Mouse (Mus musculus) G1E (cell line): ENCODE measurements around the gene Pola2. TPM values are rescaled to one million over a fixed set of nuclear protein-coding genes. Genes with fewer than 3 reads are reported as not detected.
A peak's percentile ranks its signal among the peaks of the same experiment; 100 is the strongest.

Experiments used
- ATAC-seq: 2 replicates; pipeline ENCODE4 v1.8.0; 2016; ENCODE audit warnings: mild to moderate bottlenecking; ENCODE audit not compliant: insufficient number of reproducible peaks, poor library complexity, low FRiP score, severe bottlenecking; ENCODE audit errors: extremely low read depth
- DNase-seq: peaks from one replicate; pipeline ENCODE4 v3.0.0; 2012; ENCODE audit warnings: low spot score
- H3K27me3 ChIP-seq: 2 replicates; pipeline ENCODE4 v1.6.1; 2012; ENCODE audit warnings: mild to moderate bottlenecking, low read length, inconsistent platforms; ENCODE audit not compliant: insufficient read depth
- H3K36me3 ChIP-seq: replicated peaks from 2 replicates; pipeline ENCODE3; 2012; ENCODE audit warnings: mild to moderate bottlenecking, inconsistent platforms
- H3K4me1 ChIP-seq: 2 replicates; pipeline ENCODE4 v1.6.1; 2012; ENCODE audit warnings: low read depth, low read length, inconsistent platforms, mixed read lengths; ENCODE audit not compliant: insufficient read depth
- H3K4me3 ChIP-seq: 2 replicates; pipeline ENCODE4 v1.5.1; 2012; ENCODE audit warnings: low read depth, mild to moderate bottlenecking, inconsistent platforms, low read length, moderate library complexity, mixed read lengths
- H3K9me3 ChIP-seq: replicated peaks from 2 replicates; pipeline ENCODE4 v1.6.1; 2012; ENCODE audit warnings: inconsistent platforms
- CTCF ChIP-seq: IDR thresholded peaks from 2 replicates; pipeline ENCODE4 v1.5.1; 2012; ENCODE audit warnings: low read depth, low read length, inconsistent platforms, mixed read lengths
- GATA1 ChIP-seq: IDR thresholded peaks from 2 replicates; pipeline ENCODE4 v1.6.1; 2012; ENCODE audit warnings: borderline replicate concordance, low read length, inconsistent platforms, mixed read lengths
- GATA2 ChIP-seq: IDR thresholded peaks from 2 replicates; pipeline ENCODE4 v1.6.1; 2012; ENCODE audit warnings: low read depth, low read length, inconsistent platforms, borderline replicate concordance
- POLR2AphosphoS5 ChIP-seq: IDR thresholded peaks from 2 replicates; pipeline ENCODE4 v1.6.1; 2012; ENCODE audit warnings: low read depth, low read length, inconsistent platforms; ENCODE audit not compliant: insufficient replicate concordance
- TAL1 ChIP-seq: conservative IDR thresholded peaks from 2 replicates; pipeline ENCODE4 v1.6.1; 2012; ENCODE audit warnings: low read depth, low read length, inconsistent platforms, mixed read lengths
- polyA plus RNA-seq: library from polyadenylated mRNA; stranded (reverse); fragments of >175 nt; gene quantifications from 2 replicates; pipeline ENCODE4 v1.2.3, GENCODE M21; 2012
- total RNA-seq, 2 experiments: library from RNA; stranded (forward) in 1 of 2; stranded (reverse) in 1 of 2; fragments of 200-1000 nt in 1 of 2; fragments of >200 nt in 1 of 2; fragmentation: Nextera tagmentation in 1 of 2; gene quantifications; 2 replicates each; pipeline ENCODE4 v1.2.3; 2014 to 2017

Pola2 gene
- total and polyA plus RNA-seq, 3 experiments, result 51.6 to 147 (median 86.0) TPM

GRCm38 (mm10) chr19:5894002-5894678 is 69.9 kb downstream of the Pola2 start, which contains the start of gene Tigd3:
Tigd3 (minus strand) TSS chr19:5894149.
- H3K36me3 ChIP-seq, result peaks cover 63% of the 10 kb centered on the region
- H3K9me3 ChIP-seq, result no peaks in the 10 kb centered on the region
- DNase-seq, result peak; percentile 93
- ATAC-seq, result peak; percentile 94
- H3K4me1 ChIP-seq, result peaks cover 32% of the 10 kb centered on the region
- peaks cover 3% of the 10 kb centered on the region; the same call in 1 of the 2 replicates for H3K27me3 ChIP-seq
- TF ChIP-seq CTCF (no peak), POLR2AphosphoS5 (no peak), GATA2 (no peak), GATA1 (no peak), TAL1 (no peak)
- H3K4me3 ChIP-seq, result peak within 1 kb of the TSS; percentile 71

- TF ChIP-seq TAL1 (no peak), POLR2AphosphoS5 (no peak), GATA1 (no peak), GATA2 (no peak), CTCF (no peak)
- H3K9me3 ChIP-seq, result no peaks in the 10 kb centered on the region
- peaks cover 58% of the 10 kb centered on the region for H3K36me3 ChIP-seq
- peaks cover 32% of the 10 kb centered on the region for H3K4me1 ChIP-seq
- peak overlapping the region; percentile 71 for H3K4me3 ChIP-seq
- ATAC-seq (no peak), DNase-seq (no peak)
- peaks cover 3% of the 10 kb centered on the region; the same call in 1 of the 2 replicates for H3K27me3 ChIP-seq
Measured at GRCm38 (mm10) chr19:5893282-5894001, 70.6 kb downstream of the Pola2 start.

- Histone ChIP-seq H3K4me1 (peaks cover 32% of the 10 kb centered on the region), H3K4me3 (no peak overlapping the region), H3K36me3 (peaks cover 52% of the 10 kb centered on the region), H3K27me3 (peaks cover 3% of the 10 kb centered on the region; the same call in 1 of the 2 replicates), H3K9me3 (no peaks in the 10 kb centered on the region)
- no peak for DNase-seq
- TF ChIP-seq TAL1, result no peak
- TF ChIP-seq POLR2AphosphoS5, result no peak
- TF ChIP-seq GATA1, result no peak
- no peak for TF ChIP-seq CTCF
- TF ChIP-seq GATA2, result no peak
- no peak for ATAC-seq
Measured at GRCm38 (mm10) chr19:5892735-5893134, 71.3 kb downstream of the Pola2 start.

- no peaks in the 10 kb centered on the region for H3K9me3 ChIP-seq
- peaks cover 3% of the 10 kb centered on the region; the same call in 1 of the 2 replicates for H3K27me3 ChIP-seq
- DNase-seq, result no peak
- ATAC-seq, result no peak
- no peak overlapping the region for H3K4me3 ChIP-seq
- H3K36me3 ChIP-seq, result peaks cover 47% of the 10 kb centered on the region
- peaks cover 32% of the 10 kb centered on the region for H3K4me1 ChIP-seq
- no peak for TF ChIP-seq GATA1
Measured at GRCm38 (mm10) chr19:5892262-5892661, 71.7 kb downstream of the Pola2 start.

GRCm38 (mm10) chr19:5891521-5892258 is 72.3 kb downstream of the Pola2 start:
- Histone ChIP-seq H3K4me1 (peaks cover 32% of the 10 kb centered on the region), H3K36me3 (peaks cover 43% of the 10 kb centered on the region)

More at GRCm38 (mm10) chr19:5891521-5892258, 72.3 kb downstream of the Pola2 start:
- no peak overlapping the region for H3K4me3 ChIP-seq
- no peak for DNase-seq
- no peak for ATAC-seq
- no peak for TF ChIP-seq CTCF
- no peak for TF ChIP-seq TAL1
- TF ChIP-seq POLR2AphosphoS5, result no peak
- no peak for TF ChIP-seq GATA1
- no peak for TF ChIP-seq GATA2
- no peaks in the 10 kb centered on the region for H3K9me3 ChIP-seq
- H3K27me3 ChIP-seq, result peaks cover 3% of the 10 kb centered on the region; the same call in 1 of the 2 replicates

Other genes with a start within 250 kb of the Pola2 start
Only the 20 nearest of the 28 such genes appear.
- 8.9 and 15.1 TPM in 2 replicates for gene Frmd8, start 88.9 kb downstream of the Pola2 start, total RNA-seq (2014; fragmentation: Nextera tagmentation)
- gene Frmd8, start 88.9 kb downstream of the Pola2 start, total RNA-seq (2017), result 14.5 and 15.2 TPM in 2 replicates
- gene Frmd8, start 88.9 kb downstream of the Pola2 start, polyA plus RNA-seq, result 21.0 and 21.9 TPM in 2 replicates
- 3.5 and 6.4 TPM in 2 replicates for gene Slc25a45, start 86.4 kb downstream of the Pola2 start, total RNA-seq (2014; fragmentation: Nextera tagmentation)
- 10.9 and 12.5 TPM in 2 replicates for gene Slc25a45, start 86.4 kb downstream of the Pola2 start, total RNA-seq (2017)
- gene Slc25a45, start 86.4 kb downstream of the Pola2 start, polyA plus RNA-seq, result 0.68 and 0.93 TPM in 2 replicates
- gene Tigd3, start 70.1 kb downstream of the Pola2 start, total RNA-seq (2014; fragmentation: Nextera tagmentation), result 0.90 and 2.1 TPM in 2 replicates
- gene Tigd3, start 70.1 kb downstream of the Pola2 start, total RNA-seq (2017), result 2.0 and 2.4 TPM in 2 replicates
- 0.70 and 1.0 TPM in 2 replicates for gene Tigd3, start 70.1 kb downstream of the Pola2 start, polyA plus RNA-seq
- gene Dpf2, start 51.2 kb downstream of the Pola2 start, total RNA-seq (2014; fragmentation: Nextera tagmentation), result 126 and 142 TPM in 2 replicates
- 152 and 196 TPM in 2 replicates for gene Dpf2, start 51.2 kb downstream of the Pola2 start, total RNA-seq (2017)
- 42.1 and 68.8 TPM in 2 replicates for gene Dpf2, start 51.2 kb downstream of the Pola2 start, polyA plus RNA-seq
- 1.8 and 2.1 TPM in 2 replicates for gene Cdc42ep2, start 39.4 kb downstream of the Pola2 start, total RNA-seq (2014; fragmentation: Nextera tagmentation)
- 2.2 and 3.6 TPM in 2 replicates for gene Cdc42ep2, start 39.4 kb downstream of the Pola2 start, total RNA-seq (2017)
- gene Cdc42ep2, start 39.4 kb downstream of the Pola2 start, polyA plus RNA-seq, result 0.66 and 0.76 TPM in 2 replicates
- gene Slc22a20, start 21.9 kb upstream of the Pola2 start, total RNA-seq (2014; fragmentation: Nextera tagmentation), result not detected in 2 replicates
- not detected in 2 replicates for gene Slc22a20, start 21.9 kb upstream of the Pola2 start, total RNA-seq (2017)
- gene Slc22a20, start 21.9 kb upstream of the Pola2 start, polyA plus RNA-seq, result not detected in 2 replicates
- gene Capn1, start 51.7 kb upstream of the Pola2 start, total RNA-seq (2014; fragmentation: Nextera tagmentation), result 38.5 and 40.9 TPM in 2 replicates
- gene Capn1, start 51.7 kb upstream of the Pola2 start, total RNA-seq (2017), result 55.5 and 56.5 TPM in 2 replicates
- gene Capn1, start 51.7 kb upstream of the Pola2 start, polyA plus RNA-seq, result 140 and 168 TPM in 2 replicates
- 27.0 and 39.7 TPM in 2 replicates for gene Syvn1, start 82.4 kb upstream of the Pola2 start, total RNA-seq (2014; fragmentation: Nextera tagmentation)
- gene Syvn1, start 82.4 kb upstream of the Pola2 start, total RNA-seq (2017), result 4.8 and 5.9 TPM in 2 replicates
- 78.2 and 84.1 TPM in 2 replicates for gene Syvn1, start 82.4 kb upstream of the Pola2 start, polyA plus RNA-seq
- 46.6 and 51.6 TPM in 2 replicates for gene Mrpl49, start 93.6 kb upstream of the Pola2 start, total RNA-seq (2014; fragmentation: Nextera tagmentation)
- gene Mrpl49, start 93.6 kb upstream of the Pola2 start, total RNA-seq (2017), result 46.9 and 52.4 TPM in 2 replicates
- gene Mrpl49, start 93.6 kb upstream of the Pola2 start, polyA plus RNA-seq, result 41.8 and 46.8 TPM in 2 replicates
- 3,086 and 3,502 TPM in 2 replicates for gene Fau, start 93.6 kb upstream of the Pola2 start, total RNA-seq (2014; fragmentation: Nextera tagmentation)
- 2,639 and 2,986 TPM in 2 replicates for gene Fau, start 93.6 kb upstream of the Pola2 start, total RNA-seq (2017)
- gene Fau, start 93.6 kb upstream of the Pola2 start, polyA plus RNA-seq, result 5,636 and 5,712 TPM in 2 replicates
- 8.3 and 16.3 TPM in 2 replicates for gene Znhit2, start 97.0 kb upstream of the Pola2 start, total RNA-seq (2014; fragmentation: Nextera tagmentation)
- 11.0 and 23.3 TPM in 2 replicates for gene Znhit2, start 97.0 kb upstream of the Pola2 start, total RNA-seq (2017)
- gene Znhit2, start 97.0 kb upstream of the Pola2 start, polyA plus RNA-seq, result 58.7 and 60.6 TPM in 2 replicates
- gene Tm7sf2, start 104.2 kb upstream of the Pola2 start, total RNA-seq (2014; fragmentation: Nextera tagmentation), result 22.9 and 24.0 TPM in 2 replicates
- gene Tm7sf2, start 104.2 kb upstream of the Pola2 start, total RNA-seq (2017), result 17.2 and 21.4 TPM in 2 replicates
- gene Tm7sf2, start 104.2 kb upstream of the Pola2 start, polyA plus RNA-seq, result 15.0 and 20.0 TPM in 2 replicates
- 24.7 and 32.4 TPM in 2 replicates for gene Vps51, start 113.0 kb upstream of the Pola2 start, total RNA-seq (2014; fragmentation: Nextera tagmentation)
- 33.2 and 39.8 TPM in 2 replicates for gene Vps51, start 113.0 kb upstream of the Pola2 start, total RNA-seq (2017)
- gene Vps51, start 113.0 kb upstream of the Pola2 start, polyA plus RNA-seq, result 29.3 and 34.9 TPM in 2 replicates
- gene Tmem262, start 115.8 kb upstream of the Pola2 start, total RNA-seq (2014; fragmentation: Nextera tagmentation), result not detected in 2 replicates
- gene Tmem262, start 115.8 kb upstream of the Pola2 start, total RNA-seq (2017), result not detected in 2 replicates
- gene Tmem262, start 115.8 kb upstream of the Pola2 start, polyA plus RNA-seq, result not detected in 2 replicates
- not detected in 2 replicates for gene Gm28374, start 118.1 kb upstream of the Pola2 start, total RNA-seq (2014; fragmentation: Nextera tagmentation)
- gene Gm28374, start 118.1 kb upstream of the Pola2 start, total RNA-seq (2017), result 0.87 and 0.98 TPM in 2 replicates
- gene Gm28374, start 118.1 kb upstream of the Pola2 start, polyA plus RNA-seq, result 0.37 and 0.75 TPM in 2 replicates
- 21.6 and 24.5 TPM in 2 replicates for gene Zfpl1, start 120.8 kb upstream of the Pola2 start, total RNA-seq (2014; fragmentation: Nextera tagmentation)
- gene Zfpl1, start 120.8 kb upstream of the Pola2 start, total RNA-seq (2017), result 32.8 and 36.1 TPM in 2 replicates
- gene Zfpl1, start 120.8 kb upstream of the Pola2 start, polyA plus RNA-seq, result 56.3 and 59.9 TPM in 2 replicates
- gene Cdca5, start 120.8 kb upstream of the Pola2 start, total RNA-seq (2014; fragmentation: Nextera tagmentation), result 24.7 and 45.0 TPM in 2 replicates
- gene Cdca5, start 120.8 kb upstream of the Pola2 start, total RNA-seq (2017), result 40.5 and 43.3 TPM in 2 replicates
- gene Cdca5, start 120.8 kb upstream of the Pola2 start, polyA plus RNA-seq, result 14.8 and 17.6 TPM in 2 replicates
- gene AC131692.1, start 130.2 kb upstream of the Pola2 start, total RNA-seq (2014; fragmentation: Nextera tagmentation), result 1.3 and 5.6 TPM in 2 replicates
- gene AC131692.1, start 130.2 kb upstream of the Pola2 start, total RNA-seq (2017), result 1.3 and 1.4 TPM in 2 replicates
- 3.4 and 3.5 TPM in 2 replicates for gene AC131692.1, start 130.2 kb upstream of the Pola2 start, polyA plus RNA-seq
- 1.1 and 1.8 TPM in 2 replicates for gene Naaladl1, start 141.6 kb upstream of the Pola2 start, total RNA-seq (2014; fragmentation: Nextera tagmentation)
- gene Naaladl1, start 141.6 kb upstream of the Pola2 start, total RNA-seq (2017), result 0.44 and 0.87 TPM in 2 replicates
- gene Naaladl1, start 141.6 kb upstream of the Pola2 start, polyA plus RNA-seq, result 0.32 and 0.36 TPM in 2 replicates
- gene Sac3d1, start 154.4 kb upstream of the Pola2 start, total RNA-seq (2014; fragmentation: Nextera tagmentation), result 7.9 and 10.1 TPM in 2 replicates
- 10.2 and 22.9 TPM in 2 replicates for gene Sac3d1, start 154.4 kb upstream of the Pola2 start, total RNA-seq (2017)
- 69.2 and 78.7 TPM in 2 replicates for gene Sac3d1, start 154.4 kb upstream of the Pola2 start, polyA plus RNA-seq